Mouse (Mus musculus) frontal cortex, postnatal 36 days (tissue): Measurements from ENCODE around the gene Zfp689.
"Not testable (repeated sequence)": the region's sequence is repeated elsewhere in the genome, so short reads cannot be mapped to it uniquely, and the experiment has no call there.

Source experiments
- DNase-seq, 2 experiments: peaks; one replicate each; pipeline ENCODE4 v3.0.0; 2022; ENCODE audit warnings: low spot score in 2 of 2

Zfp689 gene

DNA sequence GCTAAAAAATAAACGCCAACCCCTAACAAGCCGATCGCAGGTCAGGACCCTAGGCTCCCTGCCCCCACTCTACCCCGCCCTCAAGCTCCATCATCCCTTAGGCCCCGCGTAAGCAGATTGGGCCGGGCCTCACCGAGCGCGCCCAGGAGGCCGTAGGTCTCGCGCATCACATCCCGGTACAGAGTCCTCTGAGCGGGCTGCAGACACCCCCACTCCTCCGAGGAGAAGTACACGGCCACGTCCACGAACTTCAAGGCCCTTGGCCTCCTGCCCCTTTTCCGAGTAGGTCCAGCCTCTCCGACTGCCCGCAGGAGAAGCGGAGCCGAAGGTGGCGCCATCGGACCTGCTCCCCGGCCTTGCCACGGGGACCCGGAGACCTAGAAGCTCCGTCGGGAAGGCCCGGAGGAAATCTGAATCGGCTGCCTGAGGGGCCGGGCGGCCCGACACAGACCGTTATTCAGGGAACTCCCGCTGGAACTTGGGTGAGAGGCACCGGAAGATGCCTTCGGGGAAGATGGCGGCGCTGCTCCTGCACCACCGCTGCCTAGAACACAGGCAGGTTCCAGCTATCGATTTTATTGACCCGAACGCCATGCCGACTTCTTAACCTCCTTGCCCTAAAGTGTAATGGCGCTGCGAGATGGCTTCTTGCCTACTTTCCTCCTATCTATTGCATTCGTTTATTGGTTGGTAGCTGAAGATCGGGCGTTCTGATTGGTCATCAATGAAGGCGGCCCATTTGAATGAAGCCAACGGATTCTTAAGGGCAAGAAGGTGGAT, at the start of gene Zfp689:
Zfp689 (minus strand) TSS at position 638 of the 780 bp plus-strand sequence.
- peak; percentile 95 to 98 for DNase-seq

DNA sequence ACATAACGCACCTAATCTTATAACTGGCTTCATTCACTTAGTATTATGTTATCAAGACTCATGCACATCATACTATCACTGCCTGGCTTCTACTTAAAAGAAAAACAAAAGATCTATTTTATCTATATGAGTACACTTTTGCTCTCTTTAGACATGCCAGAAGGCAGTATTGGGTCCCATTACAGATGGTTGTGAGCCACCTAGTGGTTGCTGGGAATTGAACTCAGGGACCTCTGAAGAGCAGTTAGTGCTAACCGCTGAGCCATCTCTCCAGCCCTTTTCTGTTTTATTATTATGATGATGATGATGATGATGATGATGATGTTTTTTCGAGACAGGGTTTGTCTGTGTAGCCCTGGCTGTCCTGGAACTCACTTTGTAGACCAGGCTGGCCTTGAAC, 49.4 kb upstream of the Zfp689 start:
- DNase-seq = no peak

- no peak for DNase-seq
Measured at GRCm38 (mm10) chr7:127497382-127497781, 48.4 kb upstream of the Zfp689 start.

GRCm38 (mm10) chr7:127494648-127495047, 45.7 kb upstream of the Zfp689 start:
- no peak for DNase-seq

GRCm38 (mm10) chr7:127491846-127492245, 42.9 kb upstream of the Zfp689 start:
- DNase-seq = no peak

DNA sequence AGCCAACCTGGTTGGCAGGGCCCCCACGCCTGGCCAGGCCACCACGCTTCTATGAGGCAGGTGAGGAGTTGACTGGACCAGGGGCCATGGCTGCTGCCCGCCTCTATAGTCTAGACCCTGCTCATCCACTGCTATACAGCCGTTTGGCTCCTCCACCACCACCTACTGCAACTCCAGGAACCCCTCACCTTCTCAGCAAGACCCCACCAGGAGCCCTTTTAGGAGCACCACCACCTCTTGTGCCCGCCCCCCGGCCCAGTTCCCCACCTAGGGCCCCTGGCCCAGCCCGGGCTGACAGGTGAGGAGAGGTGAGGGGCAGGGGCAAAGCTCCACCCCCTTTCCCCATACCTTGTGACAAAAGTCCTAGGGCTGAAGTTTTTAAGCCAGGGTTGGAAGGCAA, 41.0 kb upstream of the Zfp689 start:
- no peak for DNase-seq

DNA sequence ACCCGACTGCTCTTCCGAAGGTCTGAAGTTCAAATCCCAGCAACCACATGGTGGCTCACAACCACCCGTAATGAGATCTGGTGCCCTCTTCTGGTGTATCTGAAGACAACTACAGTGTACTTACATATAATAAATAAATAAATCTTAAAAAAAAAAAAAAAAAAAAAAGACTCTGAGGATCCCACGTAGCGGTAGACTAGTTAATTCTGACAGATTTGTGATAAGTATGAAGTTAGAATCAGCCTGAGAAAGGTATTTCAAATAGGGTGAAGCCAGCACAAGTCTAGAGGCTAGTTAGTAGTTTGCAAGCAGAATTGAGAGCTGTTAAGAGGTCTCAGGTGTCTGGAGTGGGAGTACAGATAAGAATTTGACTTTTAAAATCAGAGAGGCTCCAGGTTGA, 39.4 kb upstream of the Zfp689 start:
- DNase-seq = not testable (repeated sequence)

DNA sequence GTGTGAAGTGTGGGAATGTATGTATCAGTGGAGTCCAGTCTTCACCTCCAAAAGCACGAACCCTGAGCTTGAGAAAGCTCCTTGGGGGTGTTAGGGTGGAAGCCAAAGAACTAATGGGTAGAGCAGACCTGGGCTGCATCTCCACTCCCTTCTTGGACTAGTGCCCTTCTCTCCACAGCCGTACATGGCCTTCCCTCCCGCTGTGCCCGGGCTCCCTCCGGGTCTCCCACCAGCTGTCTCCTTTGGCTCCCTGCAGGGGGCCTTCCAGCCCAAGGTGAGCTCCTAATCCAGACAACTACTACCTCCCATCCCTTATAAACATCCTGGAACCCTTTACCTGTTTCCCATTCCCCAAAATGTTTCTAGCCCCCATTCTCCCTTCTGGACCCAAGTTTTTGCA, 36.5 kb upstream of the Zfp689 start:
- DNase-seq = no peak

GRCm38 (mm10) chr7:127480321-127480720, 31.4 kb upstream of the Zfp689 start:
- no peak for DNase-seq

- DNase-seq = peak in 1 of 2 experiments; percentile 17
Measured at GRCm38 (mm10) chr7:127479318-127480225, 30.6 kb upstream of the Zfp689 start.

GRCm38 (mm10) chr7:127478635-127479317, 29.8 kb upstream of the Zfp689 start, which contains the start of gene Fbrs:
TSS of gene Fbrs (plus strand) at chr7:127479199.
- peak; percentile 93 for DNase-seq

DNA sequence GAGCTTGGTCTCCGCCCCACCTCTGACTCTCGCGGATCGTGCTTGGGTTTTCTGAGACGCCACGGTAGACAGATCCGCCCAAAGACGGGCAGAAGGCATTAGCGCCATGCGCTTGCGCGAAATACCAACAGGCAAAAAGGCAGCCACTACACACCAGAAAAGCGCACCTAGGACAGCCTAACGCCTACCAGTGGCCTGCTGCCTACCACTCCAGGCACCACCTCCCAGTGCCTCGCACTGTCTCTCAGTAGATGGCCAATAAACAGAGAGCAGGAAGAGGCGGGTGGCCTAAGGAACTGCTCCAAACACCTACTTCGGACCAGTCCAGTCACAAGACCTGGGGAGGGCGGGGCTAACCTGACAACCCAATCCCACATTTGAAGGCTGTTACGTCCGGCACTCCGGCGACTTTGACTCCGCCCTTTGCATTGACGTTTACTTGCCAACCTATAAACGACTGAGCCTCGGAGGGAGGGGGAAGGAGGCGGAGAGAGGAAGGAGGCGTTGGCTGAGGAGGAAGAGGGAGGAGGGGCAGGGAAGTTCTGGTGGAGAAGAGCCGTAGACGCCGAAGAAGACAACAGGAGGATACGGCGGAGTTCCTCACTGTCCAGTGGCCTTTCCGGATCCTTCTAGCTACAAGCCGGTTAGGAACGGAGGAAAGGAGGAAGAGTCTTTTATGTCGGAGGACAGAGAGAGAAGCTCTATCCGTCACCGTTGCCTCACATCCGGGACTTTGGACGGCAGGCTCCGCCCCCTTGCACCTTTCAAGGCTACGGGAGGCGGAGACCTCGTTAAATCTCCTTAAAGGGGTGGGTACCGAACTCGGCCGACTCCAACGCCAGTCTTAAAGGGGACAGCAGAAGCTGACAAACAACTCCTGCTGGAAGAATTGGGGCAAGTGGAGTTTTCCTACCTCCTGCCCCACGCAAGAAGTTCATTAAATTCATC, 29.0 kb upstream of the Zfp689 start:
- DNase-seq = peak; percentile 99

DNA sequence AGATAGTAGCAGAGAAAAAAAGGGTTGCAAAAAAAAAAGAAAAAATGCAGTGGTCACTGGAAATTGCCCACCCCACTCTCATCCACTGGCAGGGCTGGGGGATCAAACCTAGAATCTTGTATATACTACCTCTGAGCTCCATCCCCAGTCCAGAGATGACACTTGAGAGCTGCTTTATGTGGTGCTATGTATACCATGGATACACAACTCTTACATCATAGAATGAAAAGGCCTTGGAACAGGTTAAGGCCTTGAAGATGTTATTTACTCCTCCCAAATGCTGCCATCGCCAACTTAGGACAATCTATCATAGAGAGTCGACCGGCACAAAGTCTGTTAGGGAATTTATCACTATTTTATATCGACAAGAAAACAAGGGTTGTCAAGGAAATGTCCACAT, 27.9 kb upstream of the Zfp689 start:
- no peak for DNase-seq

- DNase-seq = no peak
Measured at GRCm38 (mm10) chr7:127476336-127476735, 27.4 kb upstream of the Zfp689 start.

DNA sequence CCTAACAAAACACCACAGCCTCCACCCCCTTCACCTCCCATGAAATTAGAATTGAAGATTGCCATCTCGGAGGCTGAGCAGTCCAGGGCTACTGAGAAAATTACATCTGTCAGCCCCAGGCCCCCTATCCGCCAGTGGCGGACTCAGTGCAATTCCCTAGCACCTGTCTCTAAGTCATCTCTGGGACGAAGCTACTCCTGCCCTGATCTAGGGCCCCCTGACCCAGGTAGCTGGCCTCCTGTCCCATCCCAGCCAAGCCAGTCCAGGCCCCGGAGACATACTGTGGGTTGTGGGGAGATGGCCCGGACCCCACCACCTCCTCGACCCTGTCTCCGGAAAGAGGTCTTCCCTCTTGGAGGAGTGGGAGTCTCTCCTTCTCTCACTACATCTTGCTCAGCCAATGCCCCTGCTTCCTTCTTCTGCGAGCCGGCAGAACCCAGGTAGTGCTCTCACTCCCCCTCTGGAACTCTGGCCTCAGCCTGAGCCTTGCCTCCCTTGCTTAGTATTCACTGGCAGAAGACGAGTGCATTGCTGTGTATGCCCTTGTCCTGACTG, 26.3 kb upstream of the Zfp689 start:
- no peak for DNase-seq

GRCm38 (mm10) chr7:127474378-127475070, 25.6 kb upstream of the Zfp689 start:
- DNase-seq = no peak

GRCm38 (mm10) chr7:127473705-127474104, 24.7 kb upstream of the Zfp689 start:
- no peak for DNase-seq

DNA sequence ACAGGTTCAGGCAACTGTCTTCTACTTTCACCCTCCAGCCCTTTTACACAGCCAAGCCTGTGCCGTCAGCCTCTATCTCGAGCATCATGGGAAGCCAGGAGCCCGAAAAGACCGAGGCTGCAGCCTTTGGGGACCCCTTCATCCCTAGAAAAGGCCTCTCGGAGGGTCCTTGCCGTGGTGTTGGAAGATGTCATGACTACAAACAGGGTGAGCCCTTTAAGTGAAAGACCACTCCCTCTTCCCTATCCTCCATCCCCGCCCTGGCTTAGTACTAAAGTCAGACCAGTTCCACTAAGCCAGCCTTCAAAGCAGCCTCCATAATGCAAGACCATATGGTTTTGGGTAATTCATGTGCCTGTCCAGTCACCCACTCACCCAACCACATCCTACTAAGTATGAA, 23.1 kb upstream of the Zfp689 start:
- peak; percentile 16 to 18 for DNase-seq

- no peak for DNase-seq
Measured at GRCm38 (mm10) chr7:127471646-127472010, 22.7 kb upstream of the Zfp689 start.
